Mouse (Mus musculus) small intestine, adult 2 months (tissue): ENCODE measurements around the gene Adamtsl3.

Experiments used
- CTCF ChIP-seq: fragments of 200-500 bp; IDR thresholded peaks from 2 replicates; pipeline ENCODE4 v1.5.1; 2012; ENCODE audit warnings: low read depth, mild to moderate bottlenecking, control low read depth, inconsistent platforms, low read length, moderate library complexity, mixed read lengths; ENCODE audit not compliant: insufficient replicate concordance, insufficient read length; ENCODE audit errors: extremely low read depth
- POLR2A ChIP-seq: fragments of 200-500 bp; IDR thresholded peaks from 2 replicates; pipeline ENCODE4 v1.6.1; 2012; ENCODE audit warnings: low read depth, mild to moderate bottlenecking, control low read depth, inconsistent platforms, low read length, moderate library complexity

- TF ChIP-seq POLR2A = no peak
- TF ChIP-seq CTCF = no peak
Measured at GRCm38 (mm10) chr7:82580007-82580406, 244.5 kb downstream of the Adamtsl3 start.
